In genomic region chr7:96212592-96213541, GRCm38 (mm10) we compare ENCODE assay signal across 8 mouse cellular contexts. TPM values are rescaled to one million over a fixed set of nuclear protein-coding genes. Genes with fewer than 3 reads are reported as not detected.
DNase-seq lines count a peak whose midpoint lies in the region; ATAC-seq and TF ChIP-seq lines count a peak whose summit lies in the region.

No protein-coding gene starts in this region.

- H3K4me2 ChIP-seq in forebrain, embryonic 14.5 days (ENCODE audit: low read length), result peak overlapping the region; percentile 94
- peak overlapping the region; percentile 89 for H3K4me2 ChIP-seq in hindbrain, embryonic 14.5 days (replicated peaks)

- peak; percentile 75 for DNase-seq in adrenal gland, postnatal 25 days
- DNase-seq in forebrain, embryonic 14.5 days (ENCODE audit: low spot score), result peak; percentile 79
- DNase-seq in hindbrain, embryonic 14.5 days (ENCODE audit: low spot score), result peak; percentile 46
- DNase-seq in left cerebral cortex, adult 11 months (ENCODE audit: low spot score), result peak; percentile 47
- peak; percentile 49 for DNase-seq in lung, postnatal 14 days
- DNase-seq in retina, postnatal 1 day, result peak; percentile 74
- DNase-seq in adipocyte (ENCODE audit: low spot score), result no peak

- ATAC-seq in forebrain, embryonic 14.5 days, result peak; percentile 42
- ATAC-seq in hindbrain, embryonic 14.5 days (ENCODE audit: low FRiP score), result peak; percentile 41

- H3K27me3 ChIP-seq in ES-Bruce4 (ENCODE audit: control insufficient read depth, insufficient read depth, low read length, poor library complexity, severe bottlenecking), result no peaks in the 10 kb centered on the region
- H3K27me3 ChIP-seq in forebrain, embryonic 14.5 days (replicated peaks; ENCODE audit: control insufficient read depth, insufficient read depth, low read length), result 0 out of 2 replicates have a peak, but pooled peaks cover 3% of the 10 kb centered on the region
- peaks cover 5% of the 10 kb centered on the region; the same call in 1 of the 2 replicates for H3K27me3 ChIP-seq in hindbrain, embryonic 14.5 days (ENCODE audit: control insufficient read depth, insufficient read depth, low read length)

- H3K27ac ChIP-seq in ES-Bruce4 (ENCODE audit: insufficient read depth, low read length), result peak overlapping the region; percentile 86
- peak overlapping the region; percentile 98 for H3K27ac ChIP-seq in forebrain, embryonic 14.5 days (ENCODE audit: low read depth, low read length)
- H3K27ac ChIP-seq in hindbrain, embryonic 14.5 days, result peak overlapping the region; percentile 34

- H3K4me1 ChIP-seq in ES-Bruce4 (ENCODE audit: control insufficient read depth, insufficient read depth, low read length), result no peaks in the 10 kb centered on the region
- peaks cover 18% of the 10 kb centered on the region for H3K4me1 ChIP-seq in forebrain, embryonic 14.5 days (ENCODE audit: control insufficient read depth, insufficient read depth, low read length)
- H3K4me1 ChIP-seq in hindbrain, embryonic 14.5 days (replicated peaks; ENCODE audit: control insufficient read depth, insufficient read depth, low read length), result peaks cover 22% of the 10 kb centered on the region

- peak overlapping the region; percentile 92 for H3K9ac ChIP-seq in ES-Bruce4 (ENCODE audit: low read depth, poor library complexity, severe bottlenecking)
- peak overlapping the region; percentile 99 for H3K9ac ChIP-seq in forebrain, embryonic 14.5 days (ENCODE audit: low read length)
- H3K9ac ChIP-seq in hindbrain, embryonic 14.5 days, result peak overlapping the region; percentile 90

- H3K36me3 ChIP-seq in ES-Bruce4 (ENCODE audit: control insufficient read depth, insufficient read depth, low read length, poor library complexity, severe bottlenecking), result no peaks in the 10 kb centered on the region
- H3K36me3 ChIP-seq in forebrain, embryonic 14.5 days (ENCODE audit: control insufficient read depth, insufficient read depth, low read length), result no peaks in the 10 kb centered on the region
- no peaks in the 10 kb centered on the region for H3K36me3 ChIP-seq in hindbrain, embryonic 14.5 days (replicated peaks; ENCODE audit: control insufficient read depth, insufficient read depth)

- under 1% methylated on average over 48 of the region's 48 CpGs for WGBS in forebrain, embryonic 14.5 days
- WGBS in hindbrain, embryonic 14.5 days, result under 1% methylated on average over 48 of the region's 48 CpGs

- H3K9me3 ChIP-seq in ES-Bruce4 (replicated peaks; ENCODE audit: control insufficient read depth, insufficient read depth, low read length, poor library complexity, severe bottlenecking), result peaks cover 8% of the 10 kb centered on the region
- H3K9me3 ChIP-seq in forebrain, embryonic 14.5 days (replicated peaks; ENCODE audit: control insufficient read depth, low read length), result no peaks in the 10 kb centered on the region
- H3K9me3 ChIP-seq in hindbrain, embryonic 14.5 days (ENCODE audit: control insufficient read depth, low read length), result no peaks in the 10 kb centered on the region

- no peak for TF ChIP-seq POLR2A in ES-Bruce4 (IDR thresholded peaks at IDR 0.05; ENCODE audit: insufficient read depth, low read length)

- H3K4me3 ChIP-seq in ES-Bruce4 (ENCODE audit: low read depth, low read length), result peak overlapping the region; percentile 78
- peak overlapping the region; percentile 92 for H3K4me3 ChIP-seq in forebrain, embryonic 14.5 days (ENCODE audit: low read depth, low read length)
- H3K4me3 ChIP-seq in hindbrain, embryonic 14.5 days (replicated peaks; ENCODE audit: low read length), result peak overlapping the region; percentile 77

- TF ChIP-seq CTCF in ES-Bruce4 (IDR thresholded peaks at IDR 0.05; ENCODE audit: low read depth, low read length), result no peak

- peak; percentile 20 for TF ChIP-seq EP300 in ES-Bruce4 (IDR thresholded peaks at IDR 0.05; ENCODE audit: insufficient read depth, low read depth, low read length)

RNA-seq across cellular contexts. Expression of gene Tenm4, which starts 41.8 kb away (rescaled TPM):
- polyA plus RNA-seq in ES-Bruce4 (2011; ENCODE audit: insufficient read depth, insufficient read length, low read depth, missing spikeins), result 4.6 and 4.8 TPM in 2 replicates
- total RNA-seq in adrenal gland, postnatal 25 days (2021), result 10.8 and 17.0 TPM in 2 replicates
- 48.9 and 70.1 TPM in 2 replicates for polyA plus RNA-seq in forebrain, embryonic 14.5 days (2014; fragmentation: Nextera tagmentation; extraction: Ambion mirVana)
- 37.5 and 38.1 TPM in 2 replicates for polyA plus RNA-seq in hindbrain, embryonic 14.5 days (2014; fragmentation: Nextera tagmentation; extraction: Ambion mirVana)

Comparison
In these comparisons a context has a peak if more than half of its experiments do, and no peak if none do; other contexts are left out.
1. H3K27ac ChIP-seq: peak in every context shown above with its lines; median percentile 98 in forebrain, embryonic 14.5 days; 86 in ES-Bruce4; 34 in hindbrain, embryonic 14.5 days.